ENCODE assay signal across 8 mouse cellular contexts in genomic region chr2:140395744-140396231, GRCm38 (mm10). TPM values are rescaled to one million over a fixed set of nuclear protein-coding genes. Genes with fewer than 3 reads are reported as not detected.
DNase-seq lines count a peak whose midpoint lies in the region; ATAC-seq lines count a peak whose summit lies in the region.

No protein-coding gene starts in this region.

- under 1% methylated on average over 35 of the region's 58 CpGs for WGBS in intestine, embryonic 14.5 days

- H3K27me3 ChIP-seq in intestine, embryonic 14.5 days (replicated peaks; ENCODE audit: control insufficient read depth, insufficient read depth, low read length) = 0 out of 2 replicates have a peak, but pooled peaks cover 6% of the 10 kb centered on the region

- peak overlapping the region; percentile 89 for H3K4me2 ChIP-seq in intestine, embryonic 14.5 days (ENCODE audit: low read length)

- H3K9me3 ChIP-seq in intestine, embryonic 14.5 days (ENCODE audit: control insufficient read depth, low read length) = no peaks in the 10 kb centered on the region

- H3K36me3 ChIP-seq in intestine, embryonic 14.5 days (ENCODE audit: control insufficient read depth, insufficient read depth, low read length) = no peaks in the 10 kb centered on the region

- peak; percentile 30 for DNase-seq in CD4-positive, CD25-positive, alpha-beta regulatory T cell, adult 2 months (ENCODE audit: low read depth, low spot score)
- DNase-seq in cerebellum, postnatal 25 days = peak; percentile 69 to 79
- DNase-seq in gastrocnemius, adult 8-10 months (ENCODE audit: low spot score in 2 of 2) = peak; percentile 12 to 28
- peak; percentile 78 for DNase-seq in intestine, embryonic 14.5 days (ENCODE audit: low spot score)
- DNase-seq in left cerebral cortex, postnatal 14 days (ENCODE audit: low spot score in 2 of 2) = peak; percentile 3 to 12
- DNase-seq in spleen, postnatal 10 days (ENCODE audit: low spot score in 2 of 2) = peak; percentile 7 to 21

- no peak for ATAC-seq in CD4-positive, CD25-positive, alpha-beta regulatory T cell, adult 4 months
- peak; percentile 81 for ATAC-seq in intestine, embryonic 14.5 days (replicated peaks; ENCODE audit: low FRiP score, low TSS enrichment, low read depth)
- peak; percentile 20; the same call in 1 of the 2 replicates for ATAC-seq in megakaryocyte-erythroid progenitor cell, adult 5-6 weeks (replicated peaks; ENCODE audit: low FRiP score, low TSS enrichment, poor library complexity, severe bottlenecking)

- no peaks in the 10 kb centered on the region for H3K4me1 ChIP-seq in intestine, embryonic 14.5 days (replicated peaks; ENCODE audit: control insufficient read depth, insufficient read depth, low read length)

- H3K9ac ChIP-seq in intestine, embryonic 14.5 days (ENCODE audit: low read length) = peak overlapping the region; percentile 50

- no peak overlapping the region for H3K27ac ChIP-seq in intestine, embryonic 14.5 days (ENCODE audit: low read depth)

- intact Hi-C loops in left cerebral cortex, postnatal 14 days (cut with DNase I) = no loop called here

- peak overlapping the region; percentile 68 for H3K4me3 ChIP-seq in intestine, embryonic 14.5 days (ENCODE audit: low read depth, low read length)

RNA-seq across cellular contexts. Expression of gene Macrod2, which starts 0.7 kb away (rescaled TPM):
- polyA plus RNA-seq in CD4-positive, CD25-positive, alpha-beta regulatory T cell, adult 4 months (2017; shearing (Covaris generic)) = not detected
- total RNA-seq in gastrocnemius, adult 8-10 months (2022) = 10 to 100 TPM; 16.2 to 21.8 (median 19.1) TPM
- 29.1 and 30.6 TPM in 2 replicates for polyA plus RNA-seq in intestine, embryonic 14.5 days (2014; fragmentation: Nextera tagmentation; extraction: Ambion mirVana)
- 10 to 100 TPM; 52.7 to 55.7 TPM for total RNA-seq in left cerebral cortex, postnatal 14 days (2021)
- total RNA-seq in megakaryocyte-erythroid progenitor cell, adult 5-6 weeks (2014; fragmentation: Nextera tagmentation) = 7.4 and 17.2 TPM in 2 replicates
- total RNA-seq in megakaryocyte-erythroid progenitor cell, adult 5-6 weeks (2017) = 10.8 and 10.9 TPM in 2 replicates

RNA-seq across cellular contexts. Expression of gene Sel1l2, which starts 6.3 kb away (rescaled TPM):
- polyA plus RNA-seq in CD4-positive, CD25-positive, alpha-beta regulatory T cell, adult 4 months (2017; shearing (Covaris generic)) = not detected
- under 1 TPM in 2 of 4 experiments, not detected in 2; 0.13 to 0.31 TPM for total RNA-seq in gastrocnemius, adult 8-10 months (2022)
- polyA plus RNA-seq in intestine, embryonic 14.5 days (2014; fragmentation: Nextera tagmentation; extraction: Ambion mirVana) = not detected in 2 replicates
- total RNA-seq in left cerebral cortex, postnatal 14 days (2021) = not detected
- not detected in 2 replicates for total RNA-seq in megakaryocyte-erythroid progenitor cell, adult 5-6 weeks (2014; fragmentation: Nextera tagmentation)
- total RNA-seq in megakaryocyte-erythroid progenitor cell, adult 5-6 weeks (2017) = not detected in 2 replicates

Comparison
In these comparisons a context has a peak if more than half of its experiments do, and no peak if none do; other contexts are left out.
1. DNase-seq: peak in every context shown above with its lines; median percentile 78 in intestine, embryonic 14.5 days; 74 in cerebellum, postnatal 25 days; 30 in CD4-positive, CD25-positive, alpha-beta regulatory T cell, adult 2 months; 20 in gastrocnemius, adult 8-10 months; 14 in spleen, postnatal 10 days; 8 in left cerebral cortex, postnatal 14 days.